Mouse (Mus musculus) forebrain, embryonic 11.5 days (tissue): Measurements from ENCODE around the gene Isl2. TPM values are rescaled to one million over a fixed set of nuclear protein-coding genes. Genes with fewer than 3 reads are reported as not detected.

ENCODE experiments used
- ATAC-seq: fragments of 200-750 bp; cut with Nextera tagmentation; replicated peaks from 2 replicates; pipeline ENCODE4 v1.8.0; 2017; ENCODE audit warnings: moderate TSS enrichment; ENCODE audit not compliant: low FRiP score
- DNase-seq: peaks from one replicate; pipeline ENCODE4 v3.0.0-alpha.2; 2017; ENCODE audit warnings: low spot score
- H3K27ac ChIP-seq: fragments of 300-500 bp; sonication (generic); 2 replicates; pipeline ENCODE4 v1.5.1; 2014; ENCODE audit warnings: low read depth, low read length
- H3K27me3 ChIP-seq: fragments of 300-500 bp; sonication (generic); 2 replicates; pipeline ENCODE4 v1.6.1; 2014; ENCODE audit warnings: mild to moderate bottlenecking, low read length, mixed read lengths; ENCODE audit not compliant: control insufficient read depth, insufficient read depth
- H3K36me3 ChIP-seq: fragments of 300-500 bp; sonication (generic); 2 replicates; pipeline ENCODE4 v1.6.1; 2014; ENCODE audit warnings: mild to moderate bottlenecking, low read length, moderate library complexity, mixed read lengths; ENCODE audit not compliant: control insufficient read depth, insufficient read depth
- H3K4me1 ChIP-seq: fragments of 300-500 bp; sonication (generic); replicated peaks from 2 replicates; pipeline ENCODE4 v1.6.1; 2014; ENCODE audit warnings: low read length, mixed read lengths; ENCODE audit not compliant: control insufficient read depth, insufficient read depth
- H3K4me2 ChIP-seq: fragments of 300-500 bp; sonication (generic); 2 replicates; pipeline ENCODE4 v1.6.1; 2014; ENCODE audit warnings: low read depth, mild to moderate bottlenecking, low read length, moderate library complexity, mixed read lengths; ENCODE audit not compliant: severe bottlenecking
- H3K4me3 ChIP-seq: fragments of 300-500 bp; sonication (generic); 2 replicates; pipeline ENCODE4 v1.5.1; 2014; ENCODE audit warnings: low read depth, low read length
- H3K9ac ChIP-seq: fragments of 300-500 bp; sonication (generic); 2 replicates; pipeline ENCODE4 v1.6.1; 2014; ENCODE audit warnings: low read length
- H3K9me3 ChIP-seq: fragments of 300-500 bp; sonication (generic); 2 replicates; pipeline ENCODE4 v1.6.1; 2016; ENCODE audit warnings: low read length, mixed read lengths; ENCODE audit not compliant: control insufficient read depth
- WGBS: fragments of 180-500 bp; shearing (Covaris S2); extraction: QIAGEN DNeasy Blood & Tissue Kit; methylation state at CpG from one replicate; pipeline ENCODE4 v1.1.7; 2014; 5-methylcytosine and 5-hydroxymethylcytosine counted together
- polyA plus RNA-seq: library from polyadenylated mRNA; unstranded; fragments of >200 nt; fragmentation: Nextera tagmentation; extraction: Ambion mirVana; gene quantifications from 2 replicates; pipeline ENCODE4 v1.2.1, GENCODE M21; 2014

The Isl2 gene
- polyA plus RNA-seq = 0.77 and 0.96 TPM in 2 replicates

GRCm38 (mm10) chr9:55538377-55538776, at the start of gene Isl2:
Gene Isl2, plus strand, starts transcription at chr9:55538672.
- H3K4me2 ChIP-seq = no peak within 1 kb of the TSS; the same call in 1 of the 2 replicates

DNA sequence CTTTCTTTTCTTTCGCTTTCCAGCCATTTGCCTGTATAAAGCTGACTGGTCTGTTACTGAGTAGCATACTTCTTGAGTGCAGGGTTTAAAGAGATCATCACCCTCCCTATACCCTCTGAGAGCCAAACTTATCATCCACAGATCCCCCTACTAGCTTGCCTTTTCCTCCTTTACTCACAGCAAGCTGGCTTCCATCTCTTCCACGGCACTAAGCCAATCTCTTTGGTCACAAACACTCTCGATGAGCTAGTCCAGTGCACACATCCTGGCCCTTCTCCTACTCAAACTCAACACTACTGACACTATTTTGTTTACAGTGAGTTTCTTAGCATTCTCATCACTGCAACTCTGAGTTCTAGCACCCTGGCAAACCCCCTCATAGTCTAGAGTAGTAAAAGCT, 30.6 kb upstream of the Isl2 start:
- ATAC-seq (no peak), DNase-seq (no peak)
- H3K27ac ChIP-seq = no peak overlapping the region
- no peaks in the 10 kb centered on the region for H3K9me3 ChIP-seq
- no peaks in the 10 kb centered on the region; the same call in 1 of the 2 replicates for H3K4me1 ChIP-seq
- 91% methylated on average over 3 of the region's 3 CpGs for WGBS
- no peaks in the 10 kb centered on the region for H3K36me3 ChIP-seq
- no peak overlapping the region for H3K4me2 ChIP-seq
- no peaks in the 10 kb centered on the region for H3K27me3 ChIP-seq
- no peak overlapping the region for H3K9ac ChIP-seq
- no peak overlapping the region for H3K4me3 ChIP-seq

More at GRCm38 (mm10) chr9:55538377-55538776, at the start of gene Isl2:
- no peak for DNase-seq
- Histone ChIP-seq H3K27ac (no peak within 1 kb of the TSS), H3K27me3 (peaks cover 58% of the 10 kb centered on the region), H3K9ac (no peak within 1 kb of the TSS), H3K4me3 (no peak within 1 kb of the TSS), H3K9me3 (no peaks in the 10 kb centered on the region), H3K4me1 (peaks cover 9% of the 10 kb centered on the region), H3K36me3 (no peaks in the 10 kb centered on the region)
- ATAC-seq = no peak
- 12% methylated on average over 4 of the region's 4 CpGs for WGBS

DNA sequence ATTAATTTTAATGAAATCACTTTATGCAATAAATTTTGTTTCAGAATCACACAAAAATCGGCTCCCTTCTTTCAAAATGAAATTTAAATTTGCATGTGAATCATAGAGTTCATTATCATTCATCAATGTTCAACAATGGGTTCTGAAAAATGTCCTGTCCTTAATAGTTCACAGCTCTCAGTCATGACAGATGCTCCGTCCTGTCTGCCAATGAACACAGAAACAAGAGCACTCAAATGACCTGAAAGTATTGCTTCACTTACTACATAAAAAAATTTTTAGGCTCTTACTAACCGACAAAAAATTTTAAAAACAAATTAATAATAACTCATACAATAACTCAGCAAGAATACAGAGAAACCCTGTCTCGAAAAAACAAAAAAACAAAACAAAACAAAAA, 29.8 kb upstream of the Isl2 start:
- DNase-seq = no peak
- Histone ChIP-seq H3K9ac (no peak overlapping the region), H3K4me2 (no peak overlapping the region), H3K27ac (no peak overlapping the region), H3K9me3 (no peaks in the 10 kb centered on the region), H3K4me3 (no peak overlapping the region), H3K36me3 (no peaks in the 10 kb centered on the region), H3K27me3 (peaks cover 2% of the 10 kb centered on the region; the same call in 1 of the 2 replicates), H3K4me1 (no peaks in the 10 kb centered on the region; the same call in 1 of the 2 replicates)
- WGBS = 84% methylated on average over 4 of the region's 4 CpGs
- no peak for ATAC-seq

GRCm38 (mm10) chr9:55509731-55510130, 28.7 kb upstream of the Isl2 start:
- no peak for DNase-seq
- Histone ChIP-seq H3K9me3 (no peaks in the 10 kb centered on the region), H3K4me1 (no peaks in the 10 kb centered on the region; the same call in 1 of the 2 replicates), H3K36me3 (no peaks in the 10 kb centered on the region), H3K27me3 (peaks cover 2% of the 10 kb centered on the region; the same call in 1 of the 2 replicates), H3K4me2 (no peak overlapping the region), H3K4me3 (no peak overlapping the region), H3K27ac (no peak overlapping the region), H3K9ac (no peak overlapping the region)
- ATAC-seq = no peak
- 85% methylated on average over 1 of the region's 1 CpGs for WGBS

- no peak for DNase-seq
- H3K27ac ChIP-seq = no peak overlapping the region
- peak overlapping the region; percentile 78; the same call in 1 of the 2 replicates for H3K9ac ChIP-seq
- ATAC-seq = no peak
- no peaks in the 10 kb centered on the region for H3K9me3 ChIP-seq
- H3K4me3 ChIP-seq = peak overlapping the region; percentile 79
- H3K27me3 ChIP-seq = peaks cover 2% of the 10 kb centered on the region; the same call in 1 of the 2 replicates
- H3K4me1 ChIP-seq = no peaks in the 10 kb centered on the region; the same call in 1 of the 2 replicates
- no peaks in the 10 kb centered on the region for H3K36me3 ChIP-seq
- peak overlapping the region; percentile 85 for H3K4me2 ChIP-seq
- 86% methylated on average over 10 of the region's 10 CpGs for WGBS
These were observed 27.7 kb upstream of the Isl2 start for GRCm38 (mm10) chr9:55510651-55511235.

- Histone ChIP-seq H3K9me3 (no peaks in the 10 kb centered on the region), H3K36me3 (no peaks in the 10 kb centered on the region), H3K4me1 (no peaks in the 10 kb centered on the region; the same call in 1 of the 2 replicates), H3K27me3 (peaks cover 2% of the 10 kb centered on the region; the same call in 1 of the 2 replicates), H3K27ac (peak overlapping the region; percentile 70), H3K4me3 (peak overlapping the region; percentile 79), H3K4me2 (peak overlapping the region; percentile 85), H3K9ac (peak overlapping the region; percentile 78)
- WGBS = under 1% methylated on average over 32 of the region's 32 CpGs
- DNase-seq (peak; percentile 82), ATAC-seq (peak; percentile 75)
These were observed 26.9 kb upstream of the Isl2 start for GRCm38 (mm10) chr9:55511521-55511993.

- Histone ChIP-seq H3K4me1 (no peaks in the 10 kb centered on the region; the same call in 1 of the 2 replicates), H3K36me3 (no peaks in the 10 kb centered on the region), H3K9ac (peak within 1 kb of the TSS; percentile 78), H3K4me2 (peak within 1 kb of the TSS; percentile 85), H3K27me3 (peaks cover 2% of the 10 kb centered on the region; the same call in 1 of the 2 replicates), H3K4me3 (peak within 1 kb of the TSS; percentile 79), H3K9me3 (no peaks in the 10 kb centered on the region), H3K27ac (peak within 1 kb of the TSS; percentile 70)
- DNase-seq = peak; percentile 97
- WGBS = under 1% methylated on average over 47 of the region's 47 CpGs
- peak; percentile 100 for ATAC-seq
These were observed 26.4 kb upstream of the Isl2 start, which contains the start of gene Etfa for GRCm38 (mm10) chr9:55512027-55512543. Gene Etfa, minus strand, starts transcription at chr9:55512243.

DNA sequence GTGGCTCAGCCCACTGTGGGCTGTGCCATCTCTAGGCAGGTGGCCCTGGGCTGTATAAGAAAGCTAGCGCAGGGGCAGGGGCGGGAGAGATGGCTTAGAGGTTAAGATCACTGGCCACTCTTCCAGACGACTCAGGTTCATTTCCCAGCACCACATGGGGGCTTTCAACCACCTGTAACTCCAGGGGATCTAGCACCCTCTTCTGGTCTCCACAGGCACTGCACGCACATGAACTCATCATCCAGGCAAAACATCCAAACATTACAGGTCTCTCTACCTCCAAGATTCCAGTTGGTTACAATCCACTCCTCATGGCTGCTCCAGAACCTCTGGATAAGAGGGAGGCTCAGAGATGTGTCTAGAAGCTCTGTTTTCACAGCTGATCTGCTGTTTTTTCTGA, 12.8 kb upstream of the Isl2 start:
- DNase-seq = peak; percentile 27
- Histone ChIP-seq H3K36me3 (no peaks in the 10 kb centered on the region), H3K4me2 (no peak overlapping the region), H3K4me3 (no peak overlapping the region), H3K9me3 (no peaks in the 10 kb centered on the region), H3K4me1 (no peaks in the 10 kb centered on the region), H3K27ac (no peak overlapping the region), H3K27me3 (no peaks in the 10 kb centered on the region), H3K9ac (no peak overlapping the region)
- ATAC-seq = no peak
- 39% methylated on average over 4 of the region's 4 CpGs for WGBS
